Mouse (Mus musculus): ENCODE data around the gene Naaa. TPM values are rescaled to one million over a fixed set of nuclear protein-coding genes. Genes with fewer than 3 reads are reported as not detected.

Gene Naaa
- polyA plus RNA-seq, 1 experiment from 2014 or later: 3.6 TPM

- no peak within 1 kb of the TSS for H3K27ac ChIP-seq
- H3K4me2 ChIP-seq: no peak within 1 kb of the TSS
- WGBS (ENCODE audit: insufficient replicate concordance): 24% methylated on average over 6 of the region's 6 CpGs
- ATAC-seq (ENCODE audit: low read depth) (no peak), DNase-seq (no peak)
- no peaks in the 10 kb centered on the region for H3K36me3 ChIP-seq
- no peak within 1 kb of the TSS for H3K9ac ChIP-seq
- H3K9me3 ChIP-seq (replicated peaks): no peaks in the 10 kb centered on the region
- H3K4me3 ChIP-seq (replicated peaks): no peak within 1 kb of the TSS
- H3K27me3 ChIP-seq: peaks cover 40% of the 10 kb centered on the region
- no peaks in the 10 kb centered on the region for H3K4me1 ChIP-seq (replicated peaks)
These were observed 21.8 kb downstream of the Naaa start, which contains the start of gene Ppef2 for GRCm38 (mm10) chr5:92256218-92256617. Gene Ppef2, minus strand, starts transcription at chr5:92256278.

- Histone ChIP-seq H3K36me3 (no peaks in the 10 kb centered on the region), H3K9ac (no peak overlapping the region), H3K9me3 (replicated peaks) (no peaks in the 10 kb centered on the region), H3K27me3 (peaks cover 43% of the 10 kb centered on the region), H3K4me1 (replicated peaks) (no peaks in the 10 kb centered on the region), H3K27ac (no peak overlapping the region), H3K4me2 (no peak overlapping the region), H3K4me3 (replicated peaks) (no peak overlapping the region)
- no peak for ATAC-seq (ENCODE audit: low read depth)
- DNase-seq: no peak
- WGBS (ENCODE audit: insufficient replicate concordance): 38% methylated on average over 6 of the region's 6 CpGs
These were observed 23.5 kb downstream of the Naaa start for GRCm38 (mm10) chr5:92254476-92254875.

- 0 out of 2 replicates have a peak, but pooled peaks cover 8% of the 10 kb centered on the region for H3K9me3 ChIP-seq (replicated peaks)
- DNase-seq: no peak
- 21% methylated on average over 18 of the region's 18 CpGs for WGBS (ENCODE audit: insufficient replicate concordance)
- no peak overlapping the region for H3K4me3 ChIP-seq (replicated peaks)
- H3K27ac ChIP-seq: no peak overlapping the region
- no peak for ATAC-seq (ENCODE audit: low read depth)
- H3K36me3 ChIP-seq: no peaks in the 10 kb centered on the region
- H3K4me2 ChIP-seq: no peak overlapping the region
- no peaks in the 10 kb centered on the region for H3K4me1 ChIP-seq (replicated peaks)
- H3K9ac ChIP-seq: no peak overlapping the region
- peaks cover 48% of the 10 kb centered on the region for H3K27me3 ChIP-seq
These were observed 25.1 kb downstream of the Naaa start for GRCm38 (mm10) chr5:92252797-92253343.

GRCm38 (mm10) chr5:92252031-92252430, 25.9 kb downstream of the Naaa start:
- 0 out of 2 replicates have a peak, but pooled peaks cover 8% of the 10 kb centered on the region for H3K9me3 ChIP-seq (replicated peaks)
- no peak overlapping the region for H3K9ac ChIP-seq
- H3K4me3 ChIP-seq (replicated peaks): no peak overlapping the region
- 71% methylated on average over 6 of the region's 6 CpGs for WGBS (ENCODE audit: insufficient replicate concordance)
- peaks cover 55% of the 10 kb centered on the region for H3K27me3 ChIP-seq
- H3K4me2 ChIP-seq: no peak overlapping the region
- H3K36me3 ChIP-seq: no peaks in the 10 kb centered on the region
- no peak for DNase-seq
- H3K4me1 ChIP-seq (replicated peaks): no peaks in the 10 kb centered on the region
- no peak overlapping the region for H3K27ac ChIP-seq
- ATAC-seq (ENCODE audit: low read depth): no peak

- H3K36me3 ChIP-seq: no peaks in the 10 kb centered on the region
- H3K4me3 ChIP-seq (replicated peaks): no peak overlapping the region
- no peak for DNase-seq
- H3K27me3 ChIP-seq: peaks cover 52% of the 10 kb centered on the region
- ATAC-seq (ENCODE audit: low read depth): no peak
- H3K9me3 ChIP-seq (replicated peaks): 0 out of 2 replicates have a peak, but pooled peaks cover 8% of the 10 kb centered on the region
- H3K27ac ChIP-seq: no peak overlapping the region
- no peak overlapping the region for H3K9ac ChIP-seq
- WGBS (ENCODE audit: insufficient replicate concordance): 60% methylated on average over 11 of the region's 11 CpGs
- H3K4me2 ChIP-seq: no peak overlapping the region
- H3K4me1 ChIP-seq (replicated peaks): no peaks in the 10 kb centered on the region
These were observed 29.4 kb downstream of the Naaa start for GRCm38 (mm10) chr5:92248614-92249013.

- DNase-seq (peak; percentile 5), ATAC-seq (ENCODE audit: low read depth) (no peak)
- H3K9ac ChIP-seq: no peak overlapping the region
- H3K36me3 ChIP-seq: no peaks in the 10 kb centered on the region
- 22% methylated on average over 9 of the region's 9 CpGs for WGBS (ENCODE audit: insufficient replicate concordance)
- H3K27ac ChIP-seq: no peak overlapping the region
- no peak overlapping the region for H3K4me3 ChIP-seq (replicated peaks)
- peaks cover 49% of the 10 kb centered on the region for H3K27me3 ChIP-seq
- H3K4me2 ChIP-seq: no peak overlapping the region
- 0 out of 2 replicates have a peak, but pooled peaks cover 8% of the 10 kb centered on the region for H3K9me3 ChIP-seq (replicated peaks)
- no peaks in the 10 kb centered on the region for H3K4me1 ChIP-seq (replicated peaks)
These were observed 32.5 kb downstream of the Naaa start for GRCm38 (mm10) chr5:92245483-92245882.

GRCm38 (mm10) chr5:92244900-92245299, 33.1 kb downstream of the Naaa start:
- peaks cover 48% of the 10 kb centered on the region for H3K27me3 ChIP-seq
- no peaks in the 10 kb centered on the region for H3K4me1 ChIP-seq (replicated peaks)
- ATAC-seq (ENCODE audit: low read depth): no peak
- no peak overlapping the region for H3K4me3 ChIP-seq (replicated peaks)
- no peak overlapping the region for H3K27ac ChIP-seq
- no peaks in the 10 kb centered on the region for H3K36me3 ChIP-seq
- WGBS (ENCODE audit: insufficient replicate concordance): 79% methylated on average over 2 of the region's 2 CpGs
- DNase-seq: no peak
- H3K9ac ChIP-seq: no peak overlapping the region
- H3K4me2 ChIP-seq: no peak overlapping the region
- 0 out of 2 replicates have a peak, but pooled peaks cover 8% of the 10 kb centered on the region for H3K9me3 ChIP-seq (replicated peaks)

- ATAC-seq (ENCODE audit: low read depth) (no peak), DNase-seq (no peak)
- Histone ChIP-seq H3K9ac (no peak overlapping the region), H3K27ac (no peak overlapping the region), H3K9me3 (replicated peaks) (no peaks in the 10 kb centered on the region), H3K36me3 (no peaks in the 10 kb centered on the region), H3K27me3 (peaks cover 43% of the 10 kb centered on the region), H3K4me3 (replicated peaks) (no peak overlapping the region), H3K4me2 (no peak overlapping the region), H3K4me1 (replicated peaks) (no peaks in the 10 kb centered on the region)
- 78% methylated on average over 12 of the region's 12 CpGs for WGBS (ENCODE audit: insufficient replicate concordance)
These were observed 37.2 kb downstream of the Naaa start for GRCm38 (mm10) chr5:92240769-92241168.

GRCm38 (mm10) chr5:92239333-92240232, 38.4 kb downstream of the Naaa start:
- DNase-seq: no peak
- ATAC-seq (ENCODE audit: low read depth): no peak
- no peak overlapping the region for H3K4me3 ChIP-seq (replicated peaks)
- 37% methylated on average over 29 of the region's 29 CpGs for WGBS (ENCODE audit: insufficient replicate concordance)
- no peak overlapping the region for H3K9ac ChIP-seq
- H3K36me3 ChIP-seq: no peaks in the 10 kb centered on the region
- no peak overlapping the region for H3K27ac ChIP-seq
- no peaks in the 10 kb centered on the region for H3K9me3 ChIP-seq (replicated peaks)
- no peak overlapping the region for H3K4me2 ChIP-seq
- peaks cover 45% of the 10 kb centered on the region for H3K27me3 ChIP-seq
- no peaks in the 10 kb centered on the region for H3K4me1 ChIP-seq (replicated peaks)

- Histone ChIP-seq H3K4me1 (replicated peaks) (no peaks in the 10 kb centered on the region), H3K27me3 (peaks cover 32% of the 10 kb centered on the region), H3K27ac (no peak overlapping the region), H3K9me3 (replicated peaks) (no peaks in the 10 kb centered on the region), H3K36me3 (no peaks in the 10 kb centered on the region), H3K9ac (no peak overlapping the region), H3K4me2 (no peak overlapping the region), H3K4me3 (replicated peaks) (no peak overlapping the region)
- WGBS (ENCODE audit: insufficient replicate concordance): 15% methylated on average over 5 of the region's 5 CpGs
- DNase-seq (no peak), ATAC-seq (ENCODE audit: low read depth) (no peak)
These were observed 42.9 kb downstream of the Naaa start for GRCm38 (mm10) chr5:92234939-92235557.

GRCm38 (mm10) chr5:92233366-92233765, 44.6 kb downstream of the Naaa start:
- 51% methylated on average over 4 of the region's 4 CpGs for WGBS (ENCODE audit: insufficient replicate concordance)
- no peak overlapping the region for H3K4me2 ChIP-seq
- H3K36me3 ChIP-seq: no peaks in the 10 kb centered on the region
- ATAC-seq (ENCODE audit: low read depth) (no peak), DNase-seq (no peak)
- peaks cover 31% of the 10 kb centered on the region for H3K27me3 ChIP-seq
- H3K27ac ChIP-seq: no peak overlapping the region
- no peaks in the 10 kb centered on the region for H3K9me3 ChIP-seq (replicated peaks)
- H3K4me3 ChIP-seq (replicated peaks): no peak overlapping the region
- no peaks in the 10 kb centered on the region for H3K4me1 ChIP-seq (replicated peaks)
- H3K9ac ChIP-seq: no peak overlapping the region
